In genomic region chr12:52638461-52638860, GRCm38 (mm10) we compare ENCODE assay signal across 9 mouse cellular contexts.
A peak's percentile ranks its signal among the peaks of the same experiment; 100 is the strongest.
DNase-seq lines count a peak whose midpoint lies in the region; ATAC-seq lines count a peak whose summit lies in the region.
"Had no signal": no experiment of that assay in that cellular context is flagged by ENCODE, and none has a peak within 500 bp of the region (broad histone marks: within the 10 kb centered on the region; RNA-seq: fewer than 3 reads in every experiment).

No protein-coding gene starts in this region.

- peak; percentile 21 for DNase-seq in kidney, postnatal 10 days
- DNase-seq in kidney, postnatal 36 days = no peak
- DNase-seq in embryo, embryonic 9.5 days (ENCODE audit: extremely low spot score) = peak; percentile 17
- no peak for DNase-seq in urinary bladder, adult 2 months (ENCODE audit: low spot score)
- no peak for DNase-seq in cerebellum, postnatal 10 days
- DNase-seq in adrenal gland, postnatal 10 days = no peak
- DNase-seq: liver, embryonic 13.5 days had no signal

- peak; percentile 24; the same call in 1 of the 2 replicates for ATAC-seq in common myeloid progenitor, adult 5-6 weeks (replicated peaks; ENCODE audit: low read depth, poor library complexity, severe bottlenecking)
- 0 out of 2 replicates have a peak, but pooled peaks have one; percentile 17 for ATAC-seq in megakaryocyte progenitor cell, adult 5-6 weeks (replicated peaks; ENCODE audit: poor library complexity)

Comparison
In these comparisons a context has a peak if more than half of its experiments do, and no peak if none do; other contexts are left out.
1. DNase-seq: peak in kidney, postnatal 10 days (single experiment) and embryo, embryonic 9.5 days (single experiment); none in kidney, postnatal 36 days (0 of 2), urinary bladder, adult 2 months (single experiment), cerebellum, postnatal 10 days (0 of 2) and adrenal gland, postnatal 10 days (single experiment).